Mouse (Mus musculus): ENCODE data around the gene Fam208b.
"Not testable (repeated sequence)": the region's sequence is repeated elsewhere in the genome, so short reads cannot be mapped to it uniquely, and the experiment has no call there.

The Fam208b gene

DNA sequence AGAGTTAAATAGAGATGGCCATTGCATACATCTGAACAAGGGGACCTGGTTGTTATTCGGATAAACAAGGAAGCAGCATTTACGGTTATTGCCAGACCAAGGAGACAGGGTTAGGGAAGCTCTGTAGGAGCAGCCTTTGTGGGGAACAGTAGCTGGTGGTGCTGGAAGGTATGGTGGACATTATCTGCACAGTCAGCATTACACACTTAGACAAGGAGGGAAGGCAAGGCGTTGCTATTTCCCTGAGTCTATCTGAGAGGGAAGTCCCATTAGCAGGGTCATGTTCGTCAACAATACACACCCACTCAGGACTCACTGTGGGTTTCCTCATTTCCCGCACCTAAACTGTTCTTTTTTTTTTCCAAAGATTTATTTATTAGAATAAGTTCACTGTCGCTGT, 63.1 kb downstream of the Fam208b start:
- no peak for DNase-seq

DNA sequence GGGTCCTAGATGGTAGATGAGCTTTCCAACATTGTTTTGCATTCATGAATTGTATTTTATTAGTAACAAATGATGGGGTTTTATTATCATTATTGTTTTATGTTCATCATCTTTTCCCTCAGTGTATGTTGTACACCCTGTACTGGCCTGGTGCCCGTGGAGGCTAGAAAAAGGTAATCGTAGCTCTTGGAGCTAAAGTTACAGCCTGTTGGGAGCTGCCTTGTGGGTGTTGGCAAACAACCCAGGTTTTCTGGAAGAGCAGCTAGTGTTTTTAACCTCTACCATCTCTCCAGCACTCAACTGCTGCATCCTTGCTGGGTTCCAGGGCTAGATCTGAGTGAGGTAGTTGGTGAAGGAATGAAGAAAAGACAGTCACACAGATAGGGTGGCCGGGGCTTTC, 63.5 kb downstream of the Fam208b start:
- no peak for DNase-seq

DNA sequence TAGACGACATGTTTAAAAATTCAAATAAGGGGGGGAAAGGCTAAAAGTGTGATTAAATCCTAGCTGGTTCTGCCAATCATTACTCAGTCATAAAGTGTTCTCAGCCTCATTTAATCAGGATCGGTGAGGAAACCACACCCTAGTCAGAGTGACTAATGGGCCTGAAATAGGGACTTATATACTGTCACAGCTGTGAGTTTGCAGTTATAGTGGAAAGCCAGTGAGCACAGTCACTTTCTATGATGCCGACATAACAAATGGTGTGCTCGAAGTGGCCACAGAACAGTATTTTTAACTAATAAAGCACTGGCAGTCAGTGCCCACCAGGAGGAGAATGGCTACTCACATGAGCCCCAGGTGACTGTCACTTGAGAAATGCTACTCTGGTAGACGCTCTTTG, 66.0 kb downstream of the Fam208b start:
- DNase-seq: no peak

DNA sequence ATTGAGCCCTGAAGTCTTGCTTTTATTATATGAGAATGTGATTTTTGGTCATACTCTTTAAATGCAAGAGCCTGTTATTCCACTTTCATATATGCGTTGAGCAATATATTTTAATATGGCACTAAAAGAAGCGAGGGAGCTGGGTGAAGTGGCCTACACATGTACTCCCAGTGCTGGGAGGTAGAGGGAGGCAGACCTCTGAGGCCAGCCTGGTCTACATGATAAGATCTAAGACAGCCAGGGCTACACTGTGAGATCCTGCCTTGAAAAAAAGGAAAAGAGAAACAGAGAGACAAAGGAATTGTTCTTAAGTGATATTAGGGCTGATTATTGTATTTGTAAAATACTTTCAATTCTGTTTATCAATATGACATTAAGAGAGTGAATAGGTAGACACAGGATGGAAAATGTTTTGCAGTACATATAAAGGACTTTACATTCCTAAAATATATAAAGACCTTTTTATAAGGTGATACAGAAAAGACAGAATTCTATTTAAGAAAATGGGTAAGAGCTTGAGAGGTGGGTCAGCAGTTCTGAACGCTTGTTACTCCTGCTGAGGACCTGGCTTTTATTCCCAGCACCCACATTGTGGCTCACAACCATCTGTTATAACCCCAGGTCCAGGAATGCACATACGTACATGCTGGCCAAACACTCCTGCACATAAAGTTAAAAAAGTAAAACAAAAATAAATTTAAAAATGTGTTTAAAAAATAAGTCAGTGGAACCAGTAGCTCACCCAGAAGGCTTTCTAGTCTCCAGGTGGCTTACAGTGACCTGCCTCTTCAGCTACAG, 66.6 kb downstream of the Fam208b start:
- DNase-seq: no peak

DNA sequence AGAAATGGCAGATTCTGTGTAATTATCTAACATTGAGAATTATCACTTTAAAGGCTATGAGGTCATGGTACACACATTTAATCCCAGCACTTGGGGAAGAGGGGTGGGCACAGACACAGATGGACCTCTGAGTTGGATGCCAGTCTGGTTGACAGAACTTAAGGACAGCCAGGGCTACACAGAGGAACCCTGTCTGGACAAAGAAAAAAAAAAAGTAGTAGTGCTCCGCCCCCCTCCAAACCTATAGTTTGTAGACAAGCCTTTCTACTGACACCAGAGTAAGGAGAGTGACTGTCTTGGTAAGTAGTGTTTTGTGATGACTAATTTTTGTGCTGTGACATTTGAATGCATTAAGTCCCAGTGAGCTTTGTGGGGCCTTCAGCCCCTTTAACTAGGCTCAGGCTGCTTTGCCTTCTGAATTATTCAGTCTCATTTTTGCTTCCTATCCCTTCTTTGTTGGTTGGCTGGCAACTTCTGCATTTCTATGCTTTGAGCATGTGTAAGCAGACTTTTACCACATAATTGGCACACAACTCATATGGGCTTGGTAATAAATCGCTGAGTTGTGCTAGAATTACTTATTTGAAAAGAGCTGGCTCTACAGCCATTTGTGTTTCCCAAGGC, 69.6 kb downstream of the Fam208b start:
- DNase-seq: no peak

DNA sequence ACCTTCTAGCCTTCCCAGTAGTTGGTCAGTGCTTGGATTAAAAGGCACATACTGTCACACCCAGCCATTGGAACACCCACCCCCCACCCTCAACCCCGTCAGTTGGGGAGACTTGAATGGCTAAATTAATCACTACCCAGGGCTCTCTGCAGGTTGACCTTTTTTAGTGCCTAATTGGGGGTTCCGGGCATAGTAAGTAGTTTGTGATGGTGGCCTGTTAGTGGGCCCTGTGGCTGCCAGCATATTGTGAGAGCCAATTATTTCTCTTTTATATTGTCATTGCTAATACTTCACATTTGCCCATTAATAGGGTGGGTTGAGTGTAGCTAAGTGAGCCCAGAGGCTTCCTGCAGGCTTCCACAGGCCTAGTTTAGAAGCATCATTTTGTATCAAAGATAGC, 70.7 kb downstream of the Fam208b start:
- no peak for DNase-seq

DNA sequence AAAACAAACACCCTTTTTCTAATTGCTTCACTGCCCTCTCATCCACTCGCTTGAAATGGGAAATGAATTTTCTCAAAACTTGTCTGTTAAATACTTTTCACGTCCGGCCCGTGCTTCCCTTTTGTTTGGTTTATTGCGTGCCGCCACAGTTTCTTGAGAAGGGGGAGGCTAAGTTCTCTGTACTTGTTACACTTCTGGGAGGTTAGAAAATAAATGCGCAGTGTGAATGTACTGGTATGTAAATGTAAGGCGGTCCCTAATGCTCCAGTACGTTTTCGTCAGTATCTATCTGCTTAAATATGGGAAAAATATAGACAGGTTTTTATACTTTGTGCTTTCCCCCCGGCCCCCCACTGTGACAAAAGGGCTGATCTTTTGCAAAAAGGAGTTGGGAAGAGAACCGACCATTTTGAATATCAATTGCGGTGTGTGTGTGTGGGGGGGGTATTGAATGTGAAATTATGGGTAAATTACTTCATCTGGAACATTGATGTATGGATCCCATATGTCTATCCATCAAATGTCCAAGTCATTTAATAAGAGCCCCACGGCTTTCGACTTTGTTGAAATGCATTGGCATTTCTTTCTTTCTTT, 71.8 kb downstream of the Fam208b start:
- DNase-seq: no peak

DNA sequence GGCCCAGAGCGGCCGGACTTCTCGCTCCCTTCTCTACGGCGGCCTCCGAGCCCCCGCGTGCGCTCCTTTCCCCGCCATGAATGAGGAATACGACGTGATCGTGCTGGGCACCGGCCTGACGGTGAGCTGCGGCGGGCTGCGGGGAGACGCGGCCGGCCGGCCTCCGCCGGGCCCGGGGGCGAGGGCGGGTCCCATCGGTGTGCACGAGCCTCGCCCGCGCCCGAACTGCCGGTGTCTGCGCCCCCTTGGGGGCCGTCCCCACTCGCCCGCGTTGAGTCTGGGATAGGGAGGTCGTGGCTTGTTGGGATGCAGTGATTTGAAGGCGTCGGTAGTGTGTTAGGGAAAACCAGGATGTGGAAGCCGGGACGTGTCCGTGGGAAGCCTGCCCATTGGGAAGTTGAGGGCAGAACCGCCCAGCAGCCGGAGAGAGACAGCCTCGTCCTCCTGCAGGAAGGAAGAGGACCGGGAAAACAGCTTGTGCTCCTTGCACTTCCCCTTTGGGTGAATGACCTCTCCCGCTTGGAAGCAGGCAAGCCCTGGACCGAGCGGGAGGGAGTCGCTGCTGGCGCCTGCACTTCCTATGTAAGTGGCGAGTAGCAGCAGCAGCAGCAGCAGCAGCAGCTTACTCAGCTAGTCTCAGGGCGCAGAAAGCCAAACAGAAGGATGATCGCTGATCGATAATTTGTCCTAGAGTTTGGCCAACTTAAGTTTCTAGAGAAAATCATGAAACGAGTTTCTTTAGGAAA, 72.5 kb downstream of the Fam208b start:
- DNase-seq: peak; percentile 61

DNA sequence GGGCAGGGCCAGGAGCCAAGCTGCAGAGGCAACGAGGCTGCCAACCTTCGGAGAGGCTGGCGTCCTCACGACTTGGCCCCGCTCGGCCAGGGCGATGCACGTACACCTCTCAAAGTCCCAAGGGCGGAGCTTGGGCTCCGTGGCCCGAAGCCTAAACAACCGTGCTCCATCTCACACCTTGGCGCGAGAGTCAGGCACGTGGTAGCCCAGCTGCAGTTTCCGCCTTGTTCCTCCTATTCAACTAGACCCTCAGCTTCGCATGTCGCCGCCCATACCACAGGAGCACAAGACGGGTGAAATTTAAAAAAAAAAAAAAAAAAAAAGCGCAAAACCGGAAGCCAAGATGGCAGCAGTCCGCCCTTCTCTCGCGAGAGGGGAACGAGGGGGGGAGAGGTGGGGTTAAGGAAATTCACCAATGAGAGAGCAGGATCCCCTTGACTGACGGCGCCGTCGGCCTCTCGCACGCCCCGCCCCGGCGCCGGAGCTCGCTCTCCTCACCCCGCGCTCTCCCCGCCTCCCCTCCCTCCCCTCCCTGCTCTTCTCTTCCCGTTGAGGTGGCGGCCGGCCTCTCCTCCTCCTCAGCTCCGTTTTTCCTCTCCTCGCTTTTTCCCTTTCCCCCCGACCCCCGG, 73.2 kb downstream of the Fam208b start, which contains the start of gene Gdi2:
Gene Gdi2 (plus strand): TSS at position 470 of the 629 bp plus-strand sequence.
- peak; percentile 93 for DNase-seq

DNA sequence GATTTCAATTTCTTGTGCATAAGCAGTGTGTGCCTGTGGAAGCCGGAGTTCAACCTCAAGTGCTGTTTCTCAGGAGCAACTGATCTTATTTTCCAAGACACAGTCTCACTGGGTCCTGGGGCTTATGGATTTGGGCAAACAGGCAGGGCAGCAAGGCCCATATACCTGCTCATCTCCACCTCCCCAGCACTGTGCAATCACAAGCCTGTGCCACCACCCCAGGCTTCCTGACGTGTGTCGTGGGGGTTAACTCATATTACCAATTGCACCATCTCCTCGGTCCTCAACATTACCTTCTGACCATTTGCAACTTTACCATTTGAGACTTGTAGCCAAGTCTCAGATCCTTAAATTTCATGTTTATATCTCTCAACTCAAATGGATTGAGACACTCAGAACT, 76.8 kb downstream of the Fam208b start:
- no peak for DNase-seq

DNA sequence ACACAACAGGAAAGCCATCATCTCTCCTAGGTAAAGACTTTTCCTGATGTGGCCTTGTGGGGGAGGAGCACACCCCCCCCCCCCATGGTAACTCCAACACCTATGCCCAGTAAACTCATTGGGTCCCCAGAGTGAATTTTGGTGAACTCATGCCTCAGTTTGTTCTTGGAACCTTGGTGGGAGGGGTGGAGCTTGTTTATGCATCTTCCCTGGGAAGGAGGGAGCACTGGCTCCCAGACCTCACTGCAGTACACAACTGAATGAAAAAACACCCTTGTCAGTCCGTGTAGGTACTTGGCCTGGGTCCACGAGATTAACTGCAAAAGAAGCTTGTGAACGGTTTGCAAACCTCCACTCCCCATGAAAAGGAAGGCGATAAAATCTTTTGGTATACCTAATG, 78.5 kb downstream of the Fam208b start:
- no peak for DNase-seq

DNA sequence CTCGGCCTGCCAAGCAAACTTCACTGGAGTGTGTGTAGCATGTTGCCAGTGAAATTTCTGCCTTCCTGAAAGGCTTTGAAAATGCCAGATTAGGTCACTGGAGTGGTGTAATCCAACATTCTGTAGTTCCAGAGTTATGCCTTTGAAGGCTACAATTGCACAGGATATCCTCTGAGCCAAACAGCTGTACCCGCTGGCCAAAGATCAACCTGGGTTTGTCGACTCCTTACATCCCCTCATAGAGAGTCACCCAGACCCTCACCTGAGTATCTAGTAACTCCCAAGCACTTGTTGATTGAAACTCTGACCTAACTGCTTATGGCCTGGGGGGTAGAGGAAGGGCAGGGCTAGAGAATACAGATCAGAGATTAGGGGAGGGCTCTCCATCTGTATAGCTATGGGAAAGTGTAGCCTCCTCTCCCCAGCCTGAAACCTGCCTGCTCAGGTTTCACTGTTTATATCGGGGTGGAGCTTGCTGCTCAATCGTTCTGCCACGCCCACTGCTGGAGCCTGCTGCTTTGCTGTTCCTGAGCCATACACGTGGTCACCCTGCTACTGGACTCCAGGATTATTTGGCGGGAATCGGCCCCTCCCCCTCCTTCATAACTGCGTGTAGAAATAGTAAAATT, 79.1 kb downstream of the Fam208b start:
- no peak for DNase-seq

DNA sequence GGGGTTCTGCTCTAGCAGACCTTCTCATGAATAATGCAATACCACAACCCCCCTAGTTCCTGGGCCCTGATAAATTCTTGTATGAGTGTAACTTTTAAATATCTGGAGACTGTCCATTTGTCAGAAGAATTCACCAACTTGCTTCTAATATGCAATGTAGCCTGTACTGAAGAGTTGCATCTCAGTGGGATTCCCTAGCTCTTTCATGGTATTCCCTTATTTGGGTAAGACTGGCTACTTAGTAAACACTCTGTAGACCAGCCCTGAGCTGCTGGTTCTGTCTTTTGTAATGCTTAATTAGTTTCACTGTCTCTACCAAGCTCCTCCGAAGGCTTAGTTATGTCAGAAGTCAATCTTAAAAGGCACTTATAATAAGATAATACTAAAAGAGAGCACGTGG, 79.7 kb downstream of the Fam208b start:
- DNase-seq: not testable (repeated sequence)

DNA sequence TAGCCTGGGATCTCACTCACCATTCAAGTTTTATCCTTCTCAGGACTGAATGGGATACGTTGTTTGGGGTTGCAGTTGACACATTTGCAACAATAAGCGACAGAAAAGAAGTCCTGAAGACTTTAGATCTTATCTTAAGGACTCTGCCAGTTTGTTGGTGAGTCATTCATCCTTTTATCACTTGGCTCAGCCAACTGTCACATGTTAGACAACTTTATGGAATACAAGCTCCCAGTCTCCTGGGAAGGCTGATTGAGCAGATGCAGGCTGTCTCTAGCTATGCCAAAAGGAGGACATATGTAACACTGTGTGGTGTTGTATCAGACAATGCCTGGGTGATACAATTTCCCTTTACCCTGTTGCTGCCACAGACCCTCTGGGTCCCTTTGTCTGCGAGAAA, 80.5 kb downstream of the Fam208b start:
- DNase-seq: no peak

DNA sequence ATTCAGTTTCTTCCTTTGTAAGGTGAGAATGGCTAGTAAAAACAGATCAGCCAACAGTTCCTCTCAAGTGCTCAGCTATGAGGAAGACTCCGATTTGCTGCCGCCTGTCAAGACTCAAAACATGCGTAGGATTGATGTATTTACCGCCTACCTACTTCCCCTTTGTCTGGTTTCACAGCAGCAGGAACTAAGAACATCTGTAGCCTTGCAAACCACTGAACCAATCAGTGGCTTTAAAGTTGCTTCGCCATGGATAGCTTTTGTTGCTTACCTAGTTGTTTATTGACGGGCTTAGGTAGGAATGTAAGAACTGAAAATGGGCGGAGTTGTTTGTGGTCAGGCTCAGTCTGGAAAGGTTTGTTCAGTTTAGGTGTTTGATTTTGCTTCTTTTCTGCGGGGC, 84.6 kb downstream of the Fam208b start:
- no peak for DNase-seq

DNA sequence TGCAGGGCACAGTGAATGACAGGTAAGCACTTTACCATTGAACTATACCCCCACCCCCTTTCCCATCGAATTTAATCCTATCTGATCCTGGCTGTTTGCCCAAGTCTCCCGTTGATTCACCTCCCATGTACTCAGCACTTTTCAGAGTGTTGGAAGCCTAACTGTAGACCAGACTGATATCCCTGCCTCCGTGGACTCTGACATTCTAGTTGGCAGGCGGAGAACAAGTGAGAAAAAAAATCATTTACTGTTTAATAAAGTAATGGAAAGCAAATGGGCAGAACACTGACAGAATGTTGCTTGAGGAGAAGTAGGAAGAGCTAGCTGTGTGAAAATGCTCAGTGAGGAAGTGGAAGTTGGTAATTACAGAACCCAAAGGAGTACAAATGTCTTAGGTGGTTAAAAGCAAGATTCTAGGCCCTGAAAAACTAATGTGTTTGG, 85.3 kb downstream of the Fam208b start:
- no peak for DNase-seq

DNA sequence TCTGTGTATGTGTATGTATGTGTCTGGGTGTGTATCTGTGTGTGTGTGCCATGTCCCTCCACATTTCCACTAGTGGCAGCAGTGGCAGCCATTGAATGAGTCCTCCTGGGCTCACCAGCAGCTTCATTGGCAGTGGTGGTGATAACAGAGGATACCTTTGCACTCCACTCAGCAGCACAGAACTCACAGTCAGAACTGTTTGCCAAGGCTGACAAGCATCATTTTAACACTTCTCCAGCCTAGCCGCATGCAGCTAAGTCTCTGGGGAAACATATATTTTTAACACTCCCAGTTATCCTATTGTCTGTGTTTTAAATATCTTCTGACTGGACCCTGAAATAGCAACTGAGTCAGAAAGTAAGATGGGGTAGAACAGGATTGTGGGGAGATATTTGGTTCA, 87.0 kb downstream of the Fam208b start:
- DNase-seq: no peak

DNA sequence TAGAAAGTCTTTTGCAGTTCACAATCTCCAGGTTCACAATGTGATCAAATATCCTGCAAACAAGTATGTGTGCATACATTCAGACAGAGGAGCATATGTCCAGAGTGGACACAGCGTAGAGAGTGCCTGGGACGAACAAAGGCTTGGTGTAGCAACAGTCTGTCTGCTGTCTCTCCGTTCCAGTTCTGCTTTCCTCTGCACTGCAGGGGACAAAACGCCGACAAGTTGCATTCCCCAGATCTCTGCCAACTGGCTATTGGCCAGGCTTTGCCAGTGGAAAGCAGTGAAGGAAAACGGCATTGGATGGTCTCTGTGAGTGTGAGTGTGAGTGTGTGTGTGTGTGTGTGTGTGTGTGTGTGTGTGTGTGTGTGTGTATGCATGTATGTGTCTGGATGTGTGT, 87.4 kb downstream of the Fam208b start:
- peak; percentile 34 for DNase-seq

DNA sequence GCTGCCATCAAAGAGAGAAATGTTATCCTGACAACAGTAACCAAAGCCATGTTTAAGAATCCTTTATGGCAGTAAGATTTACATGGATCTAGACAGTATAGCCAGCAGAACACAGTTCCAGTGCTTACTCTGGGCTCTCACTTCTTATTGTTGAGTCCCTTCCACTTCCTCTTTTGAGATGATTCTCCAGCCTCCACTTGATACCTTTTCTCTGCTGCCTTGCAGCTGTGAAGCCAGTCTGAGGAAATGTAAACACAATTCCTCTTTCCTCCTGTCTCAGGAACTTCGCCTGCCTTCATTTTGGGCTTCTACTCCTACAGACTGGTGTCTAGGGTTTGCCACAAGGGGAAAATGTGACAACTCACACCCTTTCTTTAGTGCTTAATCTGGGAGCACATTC, 90.9 kb downstream of the Fam208b start:
- not testable (repeated sequence) for DNase-seq

DNA sequence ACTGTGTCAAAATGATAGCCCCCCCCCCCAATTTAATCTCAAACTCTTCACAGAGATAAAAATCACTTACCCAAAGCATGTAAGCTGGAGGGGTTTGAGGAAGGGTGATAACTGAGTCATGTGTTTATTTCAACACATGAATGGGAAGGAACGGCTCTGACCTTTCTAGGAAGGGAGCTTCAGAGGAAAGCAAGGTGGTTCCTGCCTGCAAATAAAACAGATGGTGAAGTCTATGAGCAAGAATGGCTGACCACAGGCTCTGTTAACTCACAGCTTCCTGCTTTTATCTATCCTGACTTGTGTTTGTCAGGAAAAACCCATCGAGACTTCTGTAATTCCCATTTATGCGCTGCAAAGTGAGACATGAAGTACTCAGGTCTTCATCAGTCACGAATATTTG, 91.6 kb downstream of the Fam208b start:
- DNase-seq: not testable (repeated sequence)

Data from right cerebral cortex, postnatal 14 days (tissue).